Mouse (Mus musculus) B cell, adult 2 months (primary cell): ENCODE data around the gene Neu1.
"Not testable (repeated sequence)": the region's sequence is repeated elsewhere in the genome, so short reads cannot be mapped to it uniquely, and the experiment has no call there.

Experiments used
- DNase-seq, 2 experiments: peaks; one replicate each; pipeline ENCODE4 v3.0.0; 2022

The Neu1 gene

GRCm38 (mm10) chr17:34948721-34949552 is 17.9 kb downstream of the Neu1 start:
- DNase-seq = not testable (repeated sequence)

- DNase-seq = no peak
Measured at GRCm38 (mm10) chr17:34949553-34949969, 18.5 kb downstream of the Neu1 start.

GRCm38 (mm10) chr17:34950514-34951455 is 19.7 kb downstream of the Neu1 start:
- no peak for DNase-seq

- DNase-seq = no peak
Measured at GRCm38 (mm10) chr17:34951636-34952377, 20.8 kb downstream of the Neu1 start.

GRCm38 (mm10) chr17:34952378-34953040 is 21.5 kb downstream of the Neu1 start:
- peak; percentile 86 to 87 for DNase-seq

- no peak for DNase-seq
Measured at GRCm38 (mm10) chr17:34953258-34953657, 22.2 kb downstream of the Neu1 start.

- no peak for DNase-seq
Measured at GRCm38 (mm10) chr17:34953904-34954303, 22.9 kb downstream of the Neu1 start.

- no peak for DNase-seq
Measured at GRCm38 (mm10) chr17:34954831-34955230, 23.8 kb downstream of the Neu1 start.

- no peak for DNase-seq
Measured at GRCm38 (mm10) chr17:34955884-34956283, 24.8 kb downstream of the Neu1 start.

GRCm38 (mm10) chr17:34956340-34956739 is 25.3 kb downstream of the Neu1 start:
- DNase-seq = peak in 1 of 2 experiments; percentile 17

GRCm38 (mm10) chr17:34957291-34957690 is 26.2 kb downstream of the Neu1 start:
- not testable (repeated sequence) for DNase-seq

- DNase-seq = not testable (repeated sequence)
Measured at GRCm38 (mm10) chr17:34957966-34958365, 26.9 kb downstream of the Neu1 start.

GRCm38 (mm10) chr17:34958734-34959129 is 27.7 kb downstream of the Neu1 start:
- DNase-seq = not testable (repeated sequence)

GRCm38 (mm10) chr17:34959130-34959778 is 28.2 kb downstream of the Neu1 start, which contains the start of gene Hspa1b:
Hspa1b (minus strand) TSS chr17:34959238.
- peak; percentile 70 to 72 for DNase-seq

- DNase-seq = no peak
Measured at GRCm38 (mm10) chr17:34959881-34960515, 28.9 kb downstream of the Neu1 start.

- DNase-seq = no peak
Measured at GRCm38 (mm10) chr17:34960702-34961493, 29.8 kb downstream of the Neu1 start.

- no peak for DNase-seq
Measured at GRCm38 (mm10) chr17:34962125-34962524, 31.1 kb downstream of the Neu1 start.

- no peak for DNase-seq
Measured at GRCm38 (mm10) chr17:34962841-34963240, 31.8 kb downstream of the Neu1 start.

GRCm38 (mm10) chr17:34964640-34965049 is 33.6 kb downstream of the Neu1 start:
- DNase-seq = no peak

- DNase-seq = no peak
Measured at GRCm38 (mm10) chr17:34965627-34966026, 34.6 kb downstream of the Neu1 start.
